Mouse (Mus musculus): ENCODE data around the gene Sag. TPM values are rescaled to one million over a fixed set of nuclear protein-coding genes. Genes with fewer than 3 reads are reported as not detected.

The Sag gene
- polyA plus RNA-seq (2012; ENCODE audit: low replicate concordance): 0.34 and 0.56 TPM in 2 replicates

GRCm38 (mm10) chr1:87803576-87803975 lies at the start of gene Sag:
Sag (plus strand) TSS chr1:87803680.

GRCm38 (mm10) chr1:87755641-87756470 lies 47.6 kb upstream of the Sag start, which contains the start of gene Atg16l1:
Atg16l1 (plus strand) TSS chr1:87755870.

GRCm38 (mm10) chr1:87852892-87853600 lies 49.6 kb downstream of the Sag start, which contains the start of gene Dgkd:
Dgkd (plus strand) TSS chr1:87853287.

Other genes starting within 250 kb of the Sag start
- gene Ngef, start 229.8 kb upstream of the Sag start, polyA plus RNA-seq (2012; ENCODE audit: low replicate concordance): not detected in 2 replicates
- gene Inpp5d, start 183.4 kb upstream of the Sag start, polyA plus RNA-seq (2012; ENCODE audit: low replicate concordance): 219 and 808 TPM in 2 replicates
- 7.3 and 9.9 TPM in 2 replicates for gene Atg16l1, start 47.8 kb upstream of the Sag start, polyA plus RNA-seq (2012; ENCODE audit: low replicate concordance)
- gene Dgkd, start 49.6 kb downstream of the Sag start, polyA plus RNA-seq (2012; ENCODE audit: low replicate concordance): 40.4 and 52.8 TPM in 2 replicates
- 1.3 and 1.4 TPM in 2 replicates for gene Usp40, start 204.9 kb downstream of the Sag start, polyA plus RNA-seq (2012; ENCODE audit: low replicate concordance)

Data from hematopoietic multipotent progenitor cell, adult 10-12 weeks (in vitro differentiated cells).